Mouse (Mus musculus) thymus, adult 2 months (tissue): Measurements from ENCODE around the gene Sesn2. TPM values are rescaled to one million over a fixed set of nuclear protein-coding genes. Genes with fewer than 3 reads are reported as not detected.

Experiments used
- DNase-seq: peaks from one replicate; pipeline ENCODE4 v3.0.0; 2021
- H3K27ac ChIP-seq: fragments of 200-500 bp; 2 replicates; pipeline ENCODE4 v1.5.1; 2012; ENCODE audit warnings: low read length, control low read depth; ENCODE audit not compliant: control insufficient read depth, insufficient read depth
- H3K27me3 ChIP-seq: fragments of 200-500 bp; 2 replicates; pipeline ENCODE4 v1.6.1; 2012; ENCODE audit warnings: mild to moderate bottlenecking, low read length, moderate library complexity, mixed read lengths; ENCODE audit not compliant: control insufficient read depth, insufficient read depth
- H3K36me3 ChIP-seq: fragments of 200-500 bp; 2 replicates; pipeline ENCODE4 v1.6.1; 2012; ENCODE audit warnings: mild to moderate bottlenecking, low read length, moderate library complexity; ENCODE audit not compliant: control insufficient read depth, insufficient read depth
- H3K4me1 ChIP-seq: fragments of 200-500 bp; replicated peaks from 2 replicates; pipeline ENCODE4 v1.6.1; 2012; ENCODE audit warnings: low read length; ENCODE audit not compliant: control insufficient read depth, insufficient read depth
- H3K4me3 ChIP-seq: fragments of 200-500 bp; 2 replicates; pipeline ENCODE4 v1.5.1; 2012; ENCODE audit warnings: mild to moderate bottlenecking, low read length, control low read depth, moderate library complexity; ENCODE audit not compliant: control insufficient read depth, insufficient read depth
- CTCF ChIP-seq: fragments of 200-500 bp; IDR thresholded peaks from 2 replicates; pipeline ENCODE4 v1.5.1; 2012; ENCODE audit warnings: mild to moderate bottlenecking, control low read depth, low read length, moderate library complexity, borderline replicate concordance; ENCODE audit not compliant: control insufficient read depth, poor library complexity, insufficient read depth; ENCODE audit errors: extremely low read depth
- POLR2A ChIP-seq: fragments of 200-500 bp; IDR thresholded peaks from 2 replicates; pipeline ENCODE4 v1.6.1; 2012; ENCODE audit warnings: mild to moderate bottlenecking, low read length, control low read depth, moderate library complexity; ENCODE audit not compliant: control insufficient read depth, poor library complexity, insufficient read depth; ENCODE audit errors: extremely low read depth
- WGBS: fragments of 180-500 bp; shearing (Covaris S2); methylation state at CpG from one replicate; pipeline ENCODE4 v1.1.7; 2018; 5-methylcytosine and 5-hydroxymethylcytosine counted together
- polyA plus RNA-seq: library from polyadenylated mRNA; depleted of rRNA; stranded (reverse); fragments of >200 nt; gene quantifications from 2 replicates; pipeline ENCODE4 v1.2.3, GENCODE M21; 2012; rRNA removed

The Sesn2 gene
- polyA plus RNA-seq, 1 experiment, result 13.2 TPM

DNA sequence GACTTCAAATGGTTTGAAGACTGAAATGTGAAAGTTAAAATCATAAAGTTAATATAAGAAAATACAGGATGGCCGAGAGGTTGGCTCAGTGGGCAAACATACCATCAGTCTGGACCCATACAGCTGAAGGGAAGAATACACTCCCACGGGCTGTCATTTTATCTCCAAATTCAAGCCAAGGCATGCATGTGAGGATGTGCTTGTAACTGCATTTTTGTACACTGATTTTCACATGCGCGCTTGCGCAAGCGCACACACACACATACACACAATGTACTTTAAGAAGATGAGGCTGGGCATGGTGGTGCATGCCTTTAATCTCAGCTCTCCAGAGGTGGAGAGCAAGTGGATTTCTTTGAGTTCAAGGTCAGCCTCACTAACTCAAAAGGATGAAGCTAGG, 54.7 kb downstream of the Sesn2 start:
- Histone ChIP-seq H3K27ac (no peak overlapping the region), H3K4me1 (no peaks in the 10 kb centered on the region), H3K27me3 (no peaks in the 10 kb centered on the region), H3K4me3 (no peak overlapping the region), H3K36me3 (peaks cover 34% of the 10 kb centered on the region)
- WGBS, result 99% methylated on average over 6 of the region's 6 CpGs
- DNase-seq, result no peak
- TF ChIP-seq CTCF, result no peak
- TF ChIP-seq POLR2A, result no peak

DNA sequence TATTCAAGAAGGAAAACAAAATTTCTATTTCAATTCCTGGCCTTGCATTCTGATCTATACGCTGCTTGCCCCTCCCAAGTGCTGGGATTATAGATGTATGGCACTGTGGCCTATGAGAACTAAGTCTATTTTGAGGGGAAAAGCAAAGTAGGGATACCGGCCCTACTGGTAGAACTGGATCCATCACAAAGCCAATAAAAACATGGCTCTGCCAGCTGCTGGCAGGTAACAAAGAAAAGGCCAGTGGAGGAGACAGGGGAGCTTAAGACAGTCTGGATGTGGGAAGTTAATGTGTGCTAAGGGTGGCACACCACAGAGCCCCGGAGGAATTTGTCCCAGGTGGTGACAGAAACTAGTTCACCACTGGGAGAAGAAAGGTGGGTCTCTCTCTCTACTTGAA, 55.2 kb downstream of the Sesn2 start:
- Histone ChIP-seq H3K27ac (no peak overlapping the region), H3K4me1 (no peaks in the 10 kb centered on the region), H3K4me3 (no peak overlapping the region), H3K27me3 (no peaks in the 10 kb centered on the region), H3K36me3 (peaks cover 30% of the 10 kb centered on the region)
- TF ChIP-seq POLR2A, result no peak
- no peak for TF ChIP-seq CTCF
- DNase-seq, result no peak
- 98% methylated on average over 3 of the region's 3 CpGs for WGBS

DNA sequence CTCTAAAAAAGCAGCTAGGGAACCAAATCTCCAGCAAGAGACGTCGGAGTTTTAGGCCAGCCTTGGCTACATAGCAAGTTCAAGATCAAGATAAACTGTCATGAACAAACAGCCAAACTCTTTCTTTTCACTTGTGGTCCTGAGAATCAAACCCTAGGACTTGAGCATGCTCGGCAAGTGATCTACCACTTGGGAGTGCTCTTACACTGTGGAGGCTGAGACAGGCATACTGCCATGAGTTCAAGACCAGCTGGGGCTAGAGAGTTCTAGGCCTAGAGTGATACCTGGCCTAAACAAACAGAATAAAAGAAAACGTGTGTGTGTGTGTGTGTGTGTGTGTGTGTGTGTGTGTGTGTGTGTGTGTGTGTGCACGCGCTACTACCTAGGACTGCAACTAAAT, 56.1 kb downstream of the Sesn2 start:
- WGBS, result 93% methylated on average over 6 of the region's 6 CpGs
- H3K4me1 ChIP-seq, result no peaks in the 10 kb centered on the region
- H3K36me3 ChIP-seq, result peaks cover 21% of the 10 kb centered on the region
- no peak for DNase-seq
- no peak overlapping the region for H3K27ac ChIP-seq
- H3K27me3 ChIP-seq, result no peaks in the 10 kb centered on the region
- no peak overlapping the region for H3K4me3 ChIP-seq
- TF ChIP-seq CTCF (no peak), POLR2A (no peak)

DNA sequence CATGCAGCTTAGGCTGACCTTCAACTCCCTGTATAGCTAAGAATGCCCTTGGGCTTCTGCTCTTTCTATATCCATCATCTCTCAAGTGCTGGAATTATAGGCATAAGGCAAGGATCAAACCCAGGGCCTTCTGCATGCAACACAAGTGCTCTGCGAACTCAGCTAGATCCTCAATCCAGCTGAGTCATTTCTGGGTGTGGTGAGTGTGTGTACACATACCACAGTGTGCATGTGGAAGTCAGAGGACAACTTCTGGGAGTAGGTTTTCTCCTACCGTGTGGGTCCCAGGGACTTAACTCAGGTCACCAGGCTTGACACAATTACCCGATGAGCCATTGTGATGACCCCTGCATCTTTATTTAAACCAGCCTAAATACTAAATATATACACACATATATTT, 60.5 kb downstream of the Sesn2 start:
- Histone ChIP-seq H3K27me3 (no peaks in the 10 kb centered on the region), H3K27ac (no peak overlapping the region), H3K4me3 (no peak overlapping the region), H3K4me1 (no peaks in the 10 kb centered on the region), H3K36me3 (no peaks in the 10 kb centered on the region)
- WGBS, result 82% methylated on average over 3 of the region's 3 CpGs
- DNase-seq, result no peak
- TF ChIP-seq POLR2A (no peak), CTCF (no peak)

DNA sequence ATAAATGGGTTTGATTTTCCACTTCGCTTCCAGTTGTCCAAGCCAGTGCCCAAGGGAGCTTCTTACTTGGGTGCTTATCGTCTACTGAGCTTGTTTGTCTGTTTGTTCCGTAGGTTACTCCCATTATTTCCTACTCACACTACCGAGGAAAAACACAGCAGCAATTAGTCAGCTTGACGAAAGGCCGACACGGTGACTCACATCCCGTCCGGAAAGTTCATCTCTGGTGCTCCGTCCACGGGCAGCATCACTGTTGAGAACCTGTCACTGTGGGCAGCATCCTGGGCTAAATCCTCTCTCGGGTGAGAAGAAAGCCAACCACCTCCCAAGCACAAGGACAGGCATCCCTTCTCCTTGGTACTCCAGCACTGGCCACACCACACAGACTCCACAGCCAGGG, 64.2 kb downstream of the Sesn2 start:
- no peaks in the 10 kb centered on the region for H3K4me1 ChIP-seq
- no peaks in the 10 kb centered on the region for H3K36me3 ChIP-seq
- no peak overlapping the region for H3K4me3 ChIP-seq
- TF ChIP-seq POLR2A (no peak), CTCF (no peak)
- DNase-seq, result no peak
- 86% methylated on average over 12 of the region's 12 CpGs for WGBS
- H3K27ac ChIP-seq, result no peak overlapping the region
- H3K27me3 ChIP-seq, result no peaks in the 10 kb centered on the region

DNA sequence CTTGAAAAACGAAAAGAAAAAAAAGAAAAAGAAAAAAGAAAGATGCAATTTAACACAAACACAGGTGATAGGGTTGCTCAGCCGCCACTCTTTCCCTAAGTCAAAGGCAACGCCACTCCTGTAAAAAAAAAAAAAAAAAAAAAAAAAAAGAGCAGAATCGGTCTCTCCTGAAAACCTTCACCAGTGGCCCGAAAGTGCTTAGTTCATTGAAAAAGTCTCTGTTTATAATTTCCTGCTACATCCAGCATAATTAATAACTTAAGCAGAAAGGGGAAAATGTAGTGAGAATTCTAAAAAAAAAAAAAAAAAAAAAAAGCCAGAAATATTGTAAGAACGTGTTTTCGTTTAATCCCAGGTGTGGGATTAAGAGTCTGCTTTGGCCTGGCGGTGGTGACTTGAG, 65.8 kb downstream of the Sesn2 start:
- Histone ChIP-seq H3K4me1 (no peaks in the 10 kb centered on the region), H3K27ac (no peak overlapping the region), H3K36me3 (no peaks in the 10 kb centered on the region), H3K4me3 (no peak overlapping the region), H3K27me3 (no peaks in the 10 kb centered on the region)
- TF ChIP-seq CTCF (no peak), POLR2A (no peak)
- 92% methylated on average over 8 of the region's 8 CpGs for WGBS
- DNase-seq, result no peak

Other genes starting within 250 kb of the Sesn2 start
- gene Gmeb1, start 248.9 kb downstream of the Sesn2 start, polyA plus RNA-seq, result 47.5 and 49.6 TPM in 2 replicates
- 13.7 and 17.2 TPM in 2 replicates for gene Taf12, start 236.1 kb downstream of the Sesn2 start, polyA plus RNA-seq
- gene Rab42, start 207.1 kb downstream of the Sesn2 start, polyA plus RNA-seq, result 6.2 and 6.8 TPM in 2 replicates
- 18.9 and 23.1 TPM in 2 replicates for gene Trnau1ap, start 181.0 kb downstream of the Sesn2 start, polyA plus RNA-seq
- gene Rcc1, start 156.9 kb downstream of the Sesn2 start, polyA plus RNA-seq, result 31.9 and 40.8 TPM in 2 replicates
- 11.3 and 13.0 TPM in 2 replicates for gene Phactr4, start 88.0 kb downstream of the Sesn2 start, polyA plus RNA-seq
- gene Med18, start 46.6 kb downstream of the Sesn2 start, polyA plus RNA-seq, result 6.7 and 10.4 TPM in 2 replicates
- gene Atpif1, start 23.2 kb upstream of the Sesn2 start, polyA plus RNA-seq, result 102 and 109 TPM in 2 replicates
- 45.6 and 46.4 TPM in 2 replicates for gene Dnajc8, start 25.0 kb upstream of the Sesn2 start, polyA plus RNA-seq
- 7.1 and 8.5 TPM in 2 replicates for gene Ptafr, start 53.6 kb upstream of the Sesn2 start, polyA plus RNA-seq
- gene Eya3, start 128.5 kb upstream of the Sesn2 start, polyA plus RNA-seq, result 58.6 and 63.6 TPM in 2 replicates
- gene Xkr8, start 222.0 kb upstream of the Sesn2 start, polyA plus RNA-seq, result 4.4 and 7.5 TPM in 2 replicates
- 1.5 and 2.3 TPM in 2 replicates for gene Smpdl3b, start 246.8 kb upstream of the Sesn2 start, polyA plus RNA-seq